26 mouse cellular contexts compared by ENCODE assay signal in genomic region chr2:61524060-61524734, GRCm38 (mm10). TPM values are rescaled to one million over a fixed set of nuclear protein-coding genes. Genes with fewer than 3 reads are reported as not detected.
DNase-seq lines count a peak whose midpoint lies in the region; ATAC-seq and TF ChIP-seq lines count a peak whose summit lies in the region.
"Had no signal": no experiment of that assay in that cellular context is flagged by ENCODE, and none has a peak within 500 bp of the region (broad histone marks: within the 10 kb centered on the region; RNA-seq: fewer than 3 reads in every experiment).

No protein-coding gene starts in this region.

- no peaks in the 10 kb centered on the region for H3K36me3 ChIP-seq in liver, postnatal 0 days (replicated peaks; ENCODE audit: insufficient read depth, low read length)
- no peaks in the 10 kb centered on the region for H3K36me3 ChIP-seq in liver, embryonic 12.5 days
- no peaks in the 10 kb centered on the region for H3K36me3 ChIP-seq in embryonic facial prominence, embryonic 10.5 days (replicated peaks)
- no peaks in the 10 kb centered on the region for H3K36me3 ChIP-seq in heart, embryonic 10.5 days
- H3K36me3 ChIP-seq: embryonic facial prominence, embryonic 13.5 days; forebrain, embryonic 12.5 days; heart, embryonic 13.5 days; hindbrain, embryonic 12.5 days; hindbrain, embryonic 15.5 days had no signal

- no peaks in the 10 kb centered on the region; the same call in 1 of the 2 replicates for H3K4me1 ChIP-seq in liver, postnatal 0 days (ENCODE audit: insufficient read depth)
- H3K4me1 ChIP-seq in liver, embryonic 12.5 days: peaks cover 6% of the 10 kb centered on the region
- H3K4me1 ChIP-seq in embryonic facial prominence, embryonic 10.5 days: no peaks in the 10 kb centered on the region
- no peaks in the 10 kb centered on the region for H3K4me1 ChIP-seq in heart, embryonic 10.5 days
- H3K4me1 ChIP-seq: embryonic facial prominence, embryonic 13.5 days; forebrain, embryonic 12.5 days; heart, embryonic 13.5 days; hindbrain, embryonic 12.5 days; hindbrain, embryonic 15.5 days had no signal

- no peak overlapping the region for H3K4me3 ChIP-seq in liver, postnatal 0 days (ENCODE audit: low read depth, low read length)
- H3K4me3 ChIP-seq in liver, embryonic 12.5 days: no peak overlapping the region
- no peak overlapping the region for H3K4me3 ChIP-seq in embryonic facial prominence, embryonic 10.5 days
- H3K4me3 ChIP-seq in heart, embryonic 10.5 days: no peak overlapping the region
- H3K4me3 ChIP-seq: embryonic facial prominence, embryonic 13.5 days; erythroblast, embryonic 14.5 days; forebrain, embryonic 12.5 days; gastrocnemius, adult 2 months; heart, embryonic 13.5 days; hindbrain, embryonic 12.5 days; hindbrain, embryonic 15.5 days had no signal

- ATAC-seq in liver, postnatal 0 days: no peak
- no peak for ATAC-seq in liver, embryonic 12.5 days
- ATAC-seq in granulocyte monocyte progenitor cell, adult 5-6 weeks (replicated peaks; ENCODE audit: poor library complexity, severe bottlenecking): peak; percentile 28
- ATAC-seq in megakaryocyte-erythroid progenitor cell, adult 5-6 weeks (replicated peaks; ENCODE audit: low FRiP score, low TSS enrichment, poor library complexity, severe bottlenecking): peak; percentile 65
- ATAC-seq: forebrain, embryonic 16.5 days had no signal

- no peaks in the 10 kb centered on the region for H3K9me3 ChIP-seq in liver, postnatal 0 days (ENCODE audit: low read length)
- H3K9me3 ChIP-seq in liver, embryonic 12.5 days (replicated peaks): no peaks in the 10 kb centered on the region
- H3K9me3 ChIP-seq in embryonic facial prominence, embryonic 10.5 days: no peaks in the 10 kb centered on the region
- H3K9me3 ChIP-seq in heart, embryonic 10.5 days: no peaks in the 10 kb centered on the region
- H3K9me3 ChIP-seq: embryonic facial prominence, embryonic 13.5 days; forebrain, embryonic 12.5 days; heart, embryonic 13.5 days; hindbrain, embryonic 12.5 days; hindbrain, embryonic 15.5 days had no signal

- H3K27me3 ChIP-seq in liver, postnatal 0 days (ENCODE audit: insufficient read depth, low read length): no peaks in the 10 kb centered on the region
- no peaks in the 10 kb centered on the region for H3K27me3 ChIP-seq in liver, embryonic 12.5 days (replicated peaks)
- H3K27me3 ChIP-seq in embryonic facial prominence, embryonic 10.5 days (replicated peaks; ENCODE audit: low read depth, poor library complexity, severe bottlenecking): no peaks in the 10 kb centered on the region
- no peaks in the 10 kb centered on the region for H3K27me3 ChIP-seq in heart, embryonic 10.5 days (ENCODE audit: insufficient read depth, poor library complexity, severe bottlenecking)
- H3K27me3 ChIP-seq: embryonic facial prominence, embryonic 13.5 days; forebrain, embryonic 12.5 days; heart, embryonic 13.5 days; hindbrain, embryonic 12.5 days; hindbrain, embryonic 15.5 days had no signal

- no peak for DNase-seq in liver, postnatal 0 days
- peak; percentile 57 for DNase-seq in MEL-GATA-1-ER (ENCODE audit: extremely low read depth, low read depth)
- no peak for DNase-seq in embryonic facial prominence, embryonic 10.5 days (ENCODE audit: low spot score)
- no peak for DNase-seq in heart, embryonic 10.5 days (ENCODE audit: low spot score)
- no peak for DNase-seq in kidney, postnatal 4 days
- DNase-seq: adrenal gland, postnatal 10 days; adrenal gland, postnatal 36 days; B cell, adult 2 months; cerebellum, adult 18-20 months; cerebellum, adult 9-10 months; cerebellum, postnatal 14 days; gastrocnemius, adult 2 months; gastrocnemius, postnatal 14 days; heart, adult 18-20 months; heart, postnatal 14 days; kidney, adult 11 months had no signal

- no peak for TF ChIP-seq CTCF in liver, postnatal 0 days (IDR thresholded peaks at IDR 0.05; ENCODE audit: low read depth)

- no peak overlapping the region for H3K9ac ChIP-seq in liver, postnatal 0 days (replicated peaks)
- H3K9ac ChIP-seq in liver, embryonic 12.5 days: no peak overlapping the region
- H3K9ac ChIP-seq: embryonic facial prominence, embryonic 13.5 days; forebrain, embryonic 12.5 days; heart, embryonic 13.5 days; hindbrain, embryonic 12.5 days; hindbrain, embryonic 15.5 days had no signal

- H3K4me2 ChIP-seq in liver, postnatal 0 days (ENCODE audit: low read depth, low read length): 0 out of 2 replicates have a peak overlapping the region, but pooled peaks have one; percentile 22
- no peak overlapping the region for H3K4me2 ChIP-seq in liver, embryonic 12.5 days
- H3K4me2 ChIP-seq: embryonic facial prominence, embryonic 13.5 days; forebrain, embryonic 12.5 days; heart, embryonic 13.5 days; hindbrain, embryonic 12.5 days; hindbrain, embryonic 15.5 days had no signal

- no peak for TF ChIP-seq EP300 in liver, postnatal 0 days (IDR thresholded peaks at IDR 0.05; ENCODE audit: low read depth)

- no peak overlapping the region for H3K27ac ChIP-seq in liver, postnatal 0 days (ENCODE audit: low read depth)
- H3K27ac ChIP-seq in liver, embryonic 12.5 days: no peak overlapping the region
- H3K27ac ChIP-seq in embryonic facial prominence, embryonic 10.5 days (replicated peaks): no peak overlapping the region
- H3K27ac ChIP-seq in heart, embryonic 10.5 days: no peak overlapping the region
- H3K27ac ChIP-seq: embryonic facial prominence, embryonic 13.5 days; forebrain, embryonic 12.5 days; gastrocnemius, adult 2 months; heart, embryonic 13.5 days; hindbrain, embryonic 12.5 days; hindbrain, embryonic 15.5 days had no signal

- WGBS in liver, postnatal 0 days (ENCODE audit: insufficient replicate concordance): 55% methylated on average over 6 of the region's 6 CpGs
- 46% methylated on average over 6 of the region's 6 CpGs for WGBS in liver, embryonic 12.5 days (ENCODE audit: insufficient replicate concordance)
- 86% methylated on average over 6 of the region's 6 CpGs for WGBS in embryonic facial prominence, embryonic 10.5 days
- WGBS in heart, embryonic 10.5 days: 80% methylated on average over 6 of the region's 6 CpGs

RNA-seq across cellular contexts. Expression of gene Tank, which starts 54.2 kb away (rescaled TPM):
- 13.9 and 14.5 TPM in 2 replicates for polyA plus RNA-seq in liver, postnatal 0 days (2015; fragmentation: Nextera tagmentation; extraction: Ambion mirVana)
- polyA plus RNA-seq in liver, embryonic 12.5 days (2016; fragmentation: Nextera tagmentation; extraction: Ambion mirVana): 27.9 and 28.0 TPM in 2 replicates
- total RNA-seq in granulocyte monocyte progenitor cell, adult 5-6 weeks (2014; fragmentation: Nextera tagmentation): 96.4 and 107 TPM in 2 replicates
- total RNA-seq in granulocyte monocyte progenitor cell, adult 5-6 weeks (2017): 77.2 and 87.8 TPM in 2 replicates
- 62.2 and 76.6 TPM in 2 replicates for total RNA-seq in megakaryocyte-erythroid progenitor cell, adult 5-6 weeks (2014; fragmentation: Nextera tagmentation)
- total RNA-seq in megakaryocyte-erythroid progenitor cell, adult 5-6 weeks (2017): 76.2 and 86.3 TPM in 2 replicates
- polyA plus RNA-seq in embryonic facial prominence, embryonic 10.5 days (2016; fragmentation: Nextera tagmentation; extraction: Ambion mirVana): 23.4 and 25.7 TPM in 2 replicates
- 24.5 and 27.6 TPM in 2 replicates for polyA plus RNA-seq in heart, embryonic 10.5 days (2016; fragmentation: Nextera tagmentation; extraction: Ambion mirVana)

Comparison
In these comparisons a context has a peak if more than half of its experiments do, and no peak if none do; other contexts are left out.
1. ATAC-seq: peak in granulocyte monocyte progenitor cell, adult 5-6 weeks (single experiment) and megakaryocyte-erythroid progenitor cell, adult 5-6 weeks (single experiment); none in liver, postnatal 0 days (single experiment) and liver, embryonic 12.5 days (single experiment).